Mouse (Mus musculus) heart, adult 2 months (tissue): Measurements from ENCODE around the gene Vmn1r11.

ENCODE experiments used
- CTCF ChIP-seq: fragments of 200-600 bp; IDR thresholded peaks from 2 replicates; pipeline ENCODE4 v1.8.1; 2022; ENCODE audit warnings: antibody characterized with exemption, mild to moderate bottlenecking, moderate library complexity
- EP300 ChIP-seq: fragments of 200-500 bp; IDR thresholded peaks from 2 replicates; pipeline ENCODE4 v1.6.1; 2011; ENCODE audit warnings: low read depth, low read length, control low read depth; ENCODE audit not compliant: insufficient read depth

DNA sequence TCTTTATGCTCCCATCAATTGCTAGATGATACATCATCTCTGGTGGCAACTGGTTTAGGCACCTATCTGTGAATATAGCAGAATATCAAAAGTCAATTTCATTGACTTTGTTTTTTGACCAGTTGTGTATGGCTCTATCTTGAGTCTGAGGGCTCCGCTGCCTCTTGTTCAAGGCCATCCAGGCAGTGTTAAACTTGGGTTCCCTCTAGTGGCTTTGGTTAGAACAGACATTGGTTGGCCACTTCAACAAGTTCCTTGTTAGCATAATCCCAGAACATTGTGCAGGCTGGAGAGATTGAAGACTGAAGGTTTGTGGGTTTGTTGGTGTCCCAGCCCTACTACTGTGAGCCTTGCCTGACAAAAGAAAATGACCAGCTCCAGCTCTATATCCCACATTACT, 26.9 kb upstream of the Vmn1r11 start:
- TF ChIP-seq CTCF: peak; percentile 13; the same call in 1 of the 2 replicates
- TF ChIP-seq EP300: no peak
